Mouse (Mus musculus) ES-E14 (cell line): ENCODE measurements around the gene Shisa7.

Experiments
- CHD2 ChIP-seq: IDR thresholded peaks from 2 replicates; pipeline ENCODE4 v1.6.1; 2014; ENCODE audit warnings: mild to moderate bottlenecking, low read depth, low read length, inconsistent platforms
- HCFC1 ChIP-seq: IDR thresholded peaks from 2 replicates; pipeline ENCODE4 v1.6.1; 2012; ENCODE audit warnings: low read length, inconsistent platforms, borderline replicate concordance; ENCODE audit not compliant: insufficient read depth
- MAFK ChIP-seq: IDR thresholded peaks from 2 replicates; pipeline ENCODE4 v1.6.1; 2014; ENCODE audit warnings: mild to moderate bottlenecking, low read depth, low read length, inconsistent platforms; ENCODE audit not compliant: insufficient read depth
- ZC3H11A ChIP-seq: IDR thresholded peaks from 2 replicates; pipeline ENCODE4 v1.6.1; 2012; ENCODE audit warnings: low read depth, mild to moderate bottlenecking, inconsistent platforms, low read length, borderline replicate concordance
- ZNF384 ChIP-seq: IDR thresholded peaks from 2 replicates; pipeline ENCODE4 v1.6.1; 2012; ENCODE audit warnings: low read depth, low read length, inconsistent platforms

GRCm38 (mm10) chr7:4876753-4877221, 32.3 kb upstream of the Shisa7 start, which contains the start of gene Isoc2a:
- TF ChIP-seq ZNF384 (no peak), ZC3H11A (no peak), MAFK (no peak), CHD2 (peak; percentile 84), HCFC1 (no peak)
